Mouse (Mus musculus) lung, postnatal 4 days (tissue): ENCODE results near the gene Eaf2.
"Not testable (repeated sequence)": the region's sequence is repeated elsewhere in the genome, so short reads cannot be mapped to it uniquely, and the experiment has no call there.

Source experiments
- DNase-seq, 2 experiments: peaks; one replicate each; pipeline ENCODE4 v3.0.0; 2021

Gene Eaf2

DNA sequence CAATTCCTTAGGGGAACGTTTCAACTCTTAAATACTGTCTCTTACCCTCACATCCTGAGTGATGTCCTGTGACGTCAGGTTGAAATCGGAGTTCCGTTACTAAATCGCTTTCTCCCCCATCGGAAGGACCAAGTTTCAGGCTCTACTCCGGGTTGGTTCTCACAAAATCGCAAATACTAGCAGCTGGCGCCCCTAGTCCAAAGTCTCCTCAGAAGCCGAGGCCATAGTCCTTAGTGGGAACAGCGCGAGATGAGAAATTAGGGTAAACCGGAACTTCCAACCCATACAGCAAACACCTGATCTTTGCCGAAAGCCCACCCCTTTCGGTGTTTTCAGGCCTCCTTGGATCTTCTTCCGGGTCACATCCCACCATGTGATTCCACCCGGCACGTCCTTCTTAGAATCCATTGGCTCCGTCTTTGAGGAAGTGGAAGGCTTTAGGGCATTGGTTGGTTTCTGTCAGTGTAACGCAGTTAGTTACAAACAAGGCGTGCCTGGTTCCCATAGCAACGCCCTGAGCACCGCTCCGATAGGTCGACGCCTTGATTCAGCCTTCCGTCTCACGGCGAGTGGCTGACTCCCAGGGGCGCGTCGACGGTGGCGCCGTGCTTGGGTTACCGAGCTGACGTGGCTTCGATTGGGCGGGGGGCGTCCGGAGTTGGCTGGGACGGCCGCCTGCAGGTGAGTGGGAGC, at the start of gene Eaf2, which contains the start of gene Golgb1:
Eaf2 (minus strand) TSS at position 421 of the 693 bp plus-strand sequence.
Golgb1 (plus strand) TSS at position 558 of the 693 bp plus-strand sequence.
- DNase-seq = peak; percentile 95 to 97

DNA sequence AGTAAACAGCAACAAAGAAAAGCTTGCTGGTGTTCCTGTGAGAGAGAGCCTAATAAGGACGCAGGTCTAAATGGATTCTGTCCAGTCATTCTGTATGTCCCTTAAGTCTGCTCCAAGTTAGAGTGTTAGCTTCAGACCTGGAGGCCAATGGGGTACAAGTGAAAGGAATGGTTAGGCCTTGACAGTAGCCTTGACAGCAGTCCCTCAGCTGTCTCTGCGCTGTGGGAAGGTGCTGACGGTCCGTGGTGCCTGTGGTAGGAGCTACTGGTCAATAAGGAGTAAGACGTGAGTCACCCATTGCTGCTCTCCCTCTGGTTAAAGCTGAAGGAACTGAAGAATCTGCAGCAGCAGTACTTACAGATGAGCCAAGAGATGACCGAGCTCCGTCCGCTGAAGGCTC, 49.5 kb upstream of the Eaf2 start:
- no peak for DNase-seq

DNA sequence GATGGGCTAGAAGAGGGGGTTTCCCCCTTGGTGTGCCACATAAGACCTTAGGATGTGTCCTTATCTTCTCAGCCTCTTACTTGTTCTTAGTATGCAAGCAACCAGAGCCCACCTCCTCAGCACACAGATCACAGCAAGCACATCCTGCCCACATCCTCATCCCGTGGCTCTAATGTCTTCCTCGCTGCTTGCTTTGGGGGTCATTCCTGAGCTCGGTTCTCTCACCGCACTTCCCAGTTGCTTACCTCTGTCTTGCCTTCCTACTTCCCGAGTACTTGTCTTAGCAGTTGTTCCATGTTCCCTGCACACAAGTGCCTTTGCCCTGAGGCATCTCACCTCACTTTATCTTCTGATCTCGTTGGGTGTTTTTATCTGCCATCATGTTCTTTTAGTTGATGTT, 47.2 kb upstream of the Eaf2 start:
- no peak for DNase-seq

DNA sequence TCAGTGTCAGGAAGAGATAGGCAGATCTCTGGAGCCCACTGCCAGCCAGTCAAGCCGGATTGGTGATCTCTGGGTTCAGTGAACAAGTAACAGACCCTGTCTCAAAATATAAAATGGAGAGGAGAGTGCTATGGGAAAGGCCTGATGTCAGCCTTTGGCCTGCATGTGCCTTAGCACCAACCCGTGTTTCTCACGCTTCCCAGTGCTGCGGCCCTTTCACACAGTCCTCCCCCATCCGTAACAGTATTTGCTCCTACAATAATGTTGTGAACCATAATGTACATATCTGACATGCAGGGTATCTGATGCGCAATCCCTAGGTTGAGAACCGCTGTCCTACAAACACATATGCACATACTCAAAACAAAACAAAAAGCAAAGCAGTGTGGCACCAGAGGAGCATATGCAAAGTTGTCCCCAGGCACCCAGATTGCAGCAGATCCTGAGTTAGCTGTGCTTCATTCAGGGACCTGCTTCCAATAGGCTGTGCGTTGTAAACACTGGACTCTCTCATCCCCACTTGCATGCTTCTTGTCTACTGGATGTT, 46.3 kb upstream of the Eaf2 start:
- no peak for DNase-seq

DNA sequence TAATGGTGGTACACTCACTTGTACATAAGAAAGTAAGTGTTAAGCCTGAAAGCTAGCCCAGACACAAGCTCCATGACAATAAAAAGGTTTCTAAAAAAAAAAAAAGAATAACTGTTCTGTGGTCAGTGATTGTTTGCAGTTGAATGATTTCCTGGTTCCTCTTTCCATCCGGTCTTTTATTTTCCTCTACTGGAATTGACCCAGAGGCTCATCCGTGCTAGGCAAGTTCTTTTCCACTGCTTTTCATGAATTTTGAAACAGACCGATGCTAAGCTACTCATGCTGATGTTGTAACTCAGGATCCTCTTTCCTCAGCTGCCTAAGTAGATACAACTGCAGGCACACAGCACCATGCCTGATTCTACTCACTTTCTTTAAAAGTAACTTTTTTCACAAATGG, 45.6 kb upstream of the Eaf2 start:
- no peak for DNase-seq

DNA sequence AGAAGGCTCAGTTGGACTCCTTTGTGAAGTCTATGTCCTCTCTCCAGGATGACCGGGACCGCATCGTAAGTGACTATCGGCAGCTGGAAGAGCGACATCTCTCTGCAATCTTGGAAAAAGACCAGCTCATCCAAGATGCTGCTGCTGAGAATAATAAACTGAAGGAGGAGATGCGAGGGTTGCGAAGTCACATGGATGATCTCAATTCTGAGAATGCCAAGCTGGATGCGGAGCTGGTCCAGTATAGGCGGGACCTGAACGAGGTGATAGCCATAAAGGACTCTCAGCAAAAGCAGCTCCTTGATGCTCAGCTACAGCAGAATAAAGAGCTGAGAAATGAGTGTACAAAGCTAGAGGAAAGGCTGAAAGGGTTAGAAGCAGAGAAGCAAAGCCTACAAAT, 43.7 kb upstream of the Eaf2 start:
- DNase-seq = no peak

DNA sequence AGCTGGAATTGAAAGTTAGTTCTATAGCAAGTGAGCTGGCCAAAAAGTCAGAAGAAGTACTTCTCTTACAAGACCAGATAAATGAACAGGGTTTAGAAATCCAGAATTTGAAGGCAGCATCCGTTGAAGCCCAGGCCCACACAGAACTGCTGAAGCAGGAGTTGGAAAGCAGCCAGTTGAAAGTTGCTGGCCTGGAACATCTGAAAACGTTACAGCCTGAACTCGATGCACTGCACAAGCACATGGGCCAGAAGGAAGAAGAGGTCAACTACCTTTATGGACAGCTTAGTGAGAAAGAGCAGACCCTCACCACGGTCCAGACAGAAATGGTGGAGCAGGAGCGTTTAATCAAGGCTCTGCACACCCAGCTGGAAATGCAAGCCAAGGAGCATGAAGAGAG, 39.4 kb upstream of the Eaf2 start:
- no peak for DNase-seq

DNA sequence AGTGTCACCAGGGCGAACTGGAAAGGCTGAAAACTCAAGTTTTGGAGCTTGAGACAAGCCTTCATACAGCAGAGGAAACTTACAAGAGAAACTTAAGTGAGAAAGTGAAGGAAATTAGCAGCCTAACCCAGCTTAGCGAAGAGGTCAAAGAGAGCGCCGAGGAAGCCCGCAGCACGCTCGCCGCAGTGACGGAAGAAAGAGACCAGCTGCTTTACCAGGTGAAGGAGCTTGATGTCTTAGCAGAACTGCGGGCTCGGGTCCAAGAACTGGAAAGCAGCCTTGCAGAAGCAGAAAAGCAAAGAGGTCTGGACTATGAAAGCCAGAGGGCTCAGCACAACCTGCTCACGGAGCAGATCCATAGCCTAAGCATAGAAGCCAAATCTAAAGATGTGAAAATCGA, 37.5 kb upstream of the Eaf2 start:
- peak in 1 of 2 experiments; percentile 44 for DNase-seq

DNA sequence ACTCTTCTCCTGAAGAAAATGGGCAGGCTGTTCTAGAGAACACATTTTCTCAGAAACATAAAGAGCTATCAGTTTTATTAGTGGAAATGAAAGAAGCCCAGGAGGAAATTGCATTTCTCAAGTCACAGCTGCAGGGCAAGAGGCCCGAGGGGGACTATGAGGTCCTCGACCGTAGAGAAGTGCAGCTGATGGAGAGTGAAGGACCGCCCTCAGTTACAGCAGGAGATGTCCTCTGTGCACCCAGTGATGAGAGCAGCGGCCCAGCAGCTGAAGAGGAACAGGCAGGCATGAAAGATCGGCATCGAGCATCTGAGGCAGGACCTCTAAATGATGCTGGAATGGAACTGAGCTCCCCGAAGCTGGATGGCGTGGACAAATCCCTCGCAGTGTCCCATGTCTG, 37.1 kb upstream of the Eaf2 start:
- DNase-seq = no peak

DNA sequence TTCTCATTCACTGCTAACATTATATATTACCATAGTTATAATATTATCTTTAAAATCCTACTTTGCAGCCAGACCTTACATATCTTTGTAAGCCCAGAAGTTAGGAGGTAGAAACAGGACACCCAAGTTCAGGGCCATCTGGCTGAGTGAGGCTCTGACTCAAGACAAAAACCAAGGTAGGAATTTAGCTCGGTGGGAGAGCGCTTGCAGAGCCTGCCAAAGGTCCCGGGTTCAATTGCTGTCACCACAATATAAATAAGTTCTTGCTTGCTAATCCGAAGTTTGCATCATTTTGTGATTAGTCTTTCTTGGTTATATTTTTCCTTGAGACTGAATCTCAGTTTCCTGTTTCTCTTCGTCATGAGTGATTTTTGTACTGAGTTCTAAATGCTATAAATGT, 28.4 kb upstream of the Eaf2 start:
- DNase-seq = no peak

DNA sequence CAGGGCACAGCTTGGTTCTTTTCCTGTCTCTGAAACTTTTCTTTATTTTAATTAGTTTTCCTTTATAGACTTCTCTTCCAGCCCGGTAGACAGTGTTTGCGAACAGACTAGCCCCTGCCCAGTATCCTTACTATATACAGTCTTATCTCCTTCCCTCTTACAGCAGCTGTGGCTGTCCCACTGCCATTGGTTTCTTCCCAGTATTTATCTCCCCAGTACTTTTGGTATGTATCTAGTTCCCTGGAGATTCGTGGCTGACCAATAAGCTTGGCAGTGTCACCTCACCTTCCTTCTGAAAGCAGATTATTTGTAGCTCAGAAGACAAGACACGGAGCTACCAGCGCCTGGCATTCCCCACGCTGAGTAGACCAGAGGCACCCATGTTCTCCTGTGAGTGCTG, 21.9 kb upstream of the Eaf2 start:
- no peak for DNase-seq

DNA sequence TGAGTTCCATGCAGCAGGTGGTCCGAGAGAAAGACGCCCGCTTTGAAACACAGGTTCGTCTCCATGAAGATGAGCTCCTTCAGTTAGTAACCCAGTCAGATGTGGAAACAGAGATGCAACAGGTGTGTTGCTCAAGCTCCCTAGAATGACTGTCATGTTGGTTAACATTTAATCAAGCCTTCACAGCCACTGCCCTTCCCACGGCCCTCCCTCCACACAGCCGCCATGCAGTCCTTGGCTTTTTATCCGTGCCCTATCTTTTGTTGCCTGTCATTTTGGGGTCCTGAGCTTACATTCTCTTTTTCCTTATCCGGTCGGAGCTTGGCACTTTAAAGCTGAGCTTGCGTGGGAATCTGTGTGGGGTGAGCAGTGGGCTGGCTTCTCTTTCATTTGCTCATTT, 18.5 kb upstream of the Eaf2 start:
- no peak for DNase-seq

DNA sequence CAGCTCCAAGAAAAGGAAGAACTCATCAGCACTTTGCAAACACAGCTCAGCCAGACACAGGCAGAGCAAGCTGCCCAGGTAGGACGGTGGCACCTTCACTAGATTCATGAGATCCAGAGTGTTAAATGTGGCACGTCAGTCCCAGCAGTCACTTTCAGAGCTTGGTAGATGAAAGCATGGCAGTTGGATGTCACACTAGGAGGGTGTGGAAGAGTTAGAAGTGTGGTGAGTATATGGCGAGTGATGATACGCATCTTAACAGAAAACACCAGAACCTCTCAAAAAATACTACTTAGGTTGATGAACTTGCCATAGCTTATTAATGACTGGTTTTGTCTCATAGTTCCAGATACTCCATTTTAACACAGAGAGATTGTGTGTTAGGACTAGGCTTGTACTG, 16.6 kb upstream of the Eaf2 start:
- DNase-seq = no peak

DNA sequence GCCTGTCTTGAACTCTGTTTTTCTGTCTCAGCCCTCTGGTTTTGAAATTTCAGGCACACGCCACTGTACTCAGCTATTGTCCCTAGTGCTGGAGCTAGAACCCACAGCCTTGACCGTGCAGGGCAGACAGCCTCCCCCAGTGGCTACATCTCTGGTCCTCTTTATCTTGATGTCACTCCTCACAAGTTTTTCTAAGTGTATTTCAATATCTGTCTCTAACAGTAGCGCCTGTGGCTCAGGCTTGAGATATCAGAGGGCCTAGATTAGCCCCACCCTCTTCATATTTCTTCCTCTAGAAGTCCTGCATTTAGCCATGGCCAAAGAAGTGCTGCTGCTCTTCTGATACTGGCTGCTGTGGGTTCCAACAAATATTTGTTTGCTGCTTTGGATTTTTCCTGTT, 15.8 kb upstream of the Eaf2 start:
- DNase-seq = no peak

DNA sequence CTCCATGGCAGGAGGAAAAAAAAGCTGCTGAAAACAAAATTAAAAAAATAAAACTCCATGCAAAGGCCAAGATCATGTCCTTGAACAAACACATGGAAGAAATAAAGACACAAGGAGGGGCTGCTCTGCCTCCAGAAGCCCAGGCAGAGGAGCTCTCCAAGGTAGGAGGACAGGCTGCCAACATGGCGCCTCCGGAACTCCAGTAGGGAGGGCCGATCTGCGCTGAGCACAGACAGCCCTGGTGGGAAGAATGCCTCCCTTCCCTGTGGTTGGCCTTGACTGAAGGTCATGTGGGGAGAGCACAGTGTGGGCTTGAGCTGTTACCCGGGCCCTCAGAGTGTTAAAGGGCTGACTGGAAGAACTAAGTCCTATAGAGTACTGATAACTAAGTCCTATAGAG, 12.7 kb upstream of the Eaf2 start:
- DNase-seq = no peak

DNA sequence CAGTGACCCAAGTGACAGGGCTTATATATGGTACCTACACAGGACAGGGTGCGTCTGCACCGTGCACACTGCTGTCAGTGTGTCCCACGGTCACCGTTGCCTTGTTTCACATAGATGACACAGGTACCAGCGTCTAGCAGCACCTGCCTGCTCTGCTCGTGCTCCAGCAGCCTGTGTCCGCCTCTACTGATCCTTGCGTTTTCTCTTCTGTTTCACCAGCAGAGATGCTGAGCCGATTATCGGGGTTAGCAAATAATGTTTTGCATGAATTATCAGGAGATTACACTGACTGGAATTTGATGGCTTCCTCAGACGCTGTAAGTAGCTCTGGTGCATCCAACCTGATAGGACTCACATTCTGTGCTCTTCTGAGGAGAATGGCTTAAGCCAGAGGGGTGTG, 11.1 kb upstream of the Eaf2 start:
- no peak for DNase-seq

DNA sequence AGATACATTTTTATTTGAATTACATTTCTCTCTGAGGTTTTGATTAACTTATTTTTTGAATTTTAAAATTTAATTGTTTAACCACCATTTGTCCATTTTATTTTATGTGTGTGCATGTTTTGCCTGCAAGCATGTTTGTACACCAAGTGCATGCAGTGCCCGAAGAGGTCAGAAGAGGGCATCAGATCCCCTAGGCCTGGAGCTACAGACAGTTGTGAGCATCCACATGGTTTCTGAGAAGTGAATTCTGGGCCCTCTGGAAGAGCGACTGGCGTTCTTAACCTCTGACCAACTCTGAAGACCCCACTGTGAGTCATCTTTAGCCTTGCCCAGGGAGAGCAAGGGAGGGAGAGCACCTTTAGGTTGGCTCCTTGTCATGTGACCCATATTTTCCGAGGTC, 10.1 kb upstream of the Eaf2 start:
- DNase-seq = peak; percentile 32 to 57

DNA sequence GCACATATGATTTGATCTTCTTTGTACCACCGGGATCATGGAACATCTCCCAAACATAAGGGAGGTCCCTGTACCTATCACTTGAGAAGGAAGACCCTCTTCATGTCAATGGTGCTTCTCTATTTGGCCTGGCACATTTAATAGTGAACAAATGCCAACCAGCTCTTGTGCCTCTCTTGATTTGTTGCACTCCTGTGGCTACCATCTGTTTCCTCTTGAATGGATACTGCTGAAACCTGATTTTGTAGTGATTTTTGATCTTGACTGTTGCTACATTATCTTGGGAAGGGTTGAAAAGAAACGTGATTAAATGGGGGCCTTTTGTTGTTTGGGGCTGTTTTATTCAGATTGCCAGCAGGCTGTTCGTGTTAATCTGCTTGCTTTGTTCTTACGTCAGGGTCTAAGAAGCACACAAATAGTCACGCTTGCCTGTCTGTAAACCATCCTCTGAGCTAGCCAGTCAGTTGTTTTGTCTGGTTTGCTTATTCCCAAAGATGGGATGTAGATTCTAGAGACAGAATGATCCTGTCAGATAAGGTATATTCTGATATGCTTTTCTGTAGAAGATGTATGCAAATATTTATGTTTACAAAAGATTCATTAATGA, 8.0 kb upstream of the Eaf2 start:
- no peak for DNase-seq

DNA sequence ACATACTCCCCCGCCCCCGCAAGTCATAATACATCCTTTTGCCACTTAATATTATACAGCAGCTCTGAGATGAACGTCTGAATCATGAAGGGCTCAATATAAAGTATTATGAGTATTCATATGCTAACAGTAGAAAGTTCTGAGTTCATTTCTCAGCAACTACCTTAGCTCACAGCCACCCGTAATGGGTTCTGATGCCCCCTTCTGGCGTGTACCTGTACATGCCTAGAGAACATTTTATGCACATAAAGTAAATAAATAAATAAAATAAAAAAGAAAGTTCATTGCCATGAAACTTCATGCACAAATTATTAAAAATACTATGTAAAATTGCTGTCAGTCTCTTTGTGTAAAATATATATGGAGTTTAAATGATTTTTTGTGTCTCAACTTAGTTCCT, 2.5 kb upstream of the Eaf2 start:
- no peak for DNase-seq

DNA sequence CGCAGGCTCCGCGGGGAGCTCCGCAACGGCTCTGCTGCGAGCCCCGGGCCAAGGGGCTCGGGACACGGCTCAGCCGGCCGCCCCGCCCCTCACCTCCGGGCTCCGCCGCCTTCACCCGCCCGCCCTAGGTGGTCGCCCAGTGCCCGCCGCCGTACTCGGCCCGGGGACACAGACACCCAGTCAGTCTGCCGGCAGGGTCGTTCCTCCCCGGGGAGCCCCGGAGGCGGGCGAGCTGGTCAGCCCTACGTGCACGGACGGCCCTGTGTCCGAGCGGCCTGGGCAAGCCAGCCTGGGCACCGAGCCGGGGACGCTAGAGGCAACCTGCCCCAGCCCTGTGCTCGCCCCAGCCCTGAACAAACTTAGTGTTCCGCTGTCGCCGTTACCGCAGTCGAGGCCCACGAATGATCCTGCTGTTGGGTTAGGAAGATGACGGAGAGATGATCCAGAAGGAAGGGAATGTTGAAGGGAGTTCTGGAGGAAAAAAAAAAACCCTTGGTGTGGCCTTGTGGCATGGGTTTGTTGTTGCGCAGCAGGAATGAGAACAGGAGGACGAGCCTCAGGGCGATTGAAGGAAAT, 561 bp upstream of the Eaf2 start:
- DNase-seq = no peak

DNA sequence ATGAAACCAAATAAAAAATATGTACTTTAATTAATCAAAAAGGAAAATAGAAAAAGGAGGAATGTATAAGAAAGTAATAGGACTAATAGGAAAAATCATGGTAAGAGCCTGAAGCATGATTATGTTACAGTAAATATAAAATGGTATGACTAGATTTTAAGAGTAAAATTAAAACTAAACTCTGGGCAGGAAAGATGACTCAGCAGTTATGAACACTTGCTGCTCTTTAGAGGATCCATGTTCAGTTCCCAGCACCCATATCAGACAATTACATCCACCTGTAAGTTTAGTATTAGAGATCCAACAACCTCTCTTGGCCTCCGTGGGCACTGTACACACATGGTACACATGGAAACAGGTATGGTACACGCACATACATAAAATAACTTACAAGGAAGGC, 5.4 kb downstream of the Eaf2 start:
- DNase-seq = no peak

DNA sequence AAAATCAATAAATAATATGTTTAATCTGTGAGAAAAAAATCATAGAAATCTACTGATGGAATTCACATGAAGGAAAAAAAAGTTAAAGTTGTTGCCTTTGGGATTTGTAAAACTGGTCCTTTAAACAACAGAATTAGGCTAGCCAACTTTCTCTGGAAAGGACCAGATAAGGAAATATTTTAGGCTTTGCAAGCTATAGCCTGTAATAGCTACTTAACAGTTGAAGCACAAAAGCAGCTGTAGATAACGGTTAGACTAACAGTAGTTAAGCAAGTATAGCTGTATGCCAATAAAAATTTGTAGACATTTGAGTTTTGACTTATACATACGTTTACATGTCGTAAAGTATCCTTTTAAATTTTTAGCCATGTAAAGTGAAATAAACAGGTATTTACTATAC, 11.2 kb downstream of the Eaf2 start:
- DNase-seq = no peak

DNA sequence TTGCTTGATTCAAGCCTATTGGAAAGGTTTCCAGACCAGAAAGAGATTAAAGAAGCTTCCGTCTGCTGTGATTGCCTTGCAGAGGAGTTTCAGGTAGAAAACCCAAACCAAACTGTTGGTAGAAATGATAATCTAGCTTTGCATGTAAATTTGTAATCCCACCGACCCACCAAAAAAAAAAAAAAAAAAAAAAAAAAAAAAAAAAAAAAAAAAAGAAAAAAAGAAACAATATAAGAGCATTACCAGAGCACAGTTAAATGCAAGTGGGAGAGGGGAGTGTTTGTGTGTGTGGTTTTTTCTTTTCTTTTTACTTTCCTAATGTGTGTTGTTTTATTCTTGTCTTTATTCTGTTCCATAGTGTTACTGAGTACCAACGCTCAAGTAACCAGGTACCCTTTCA, 23.6 kb downstream of the Eaf2 start:
- no peak for DNase-seq

DNA sequence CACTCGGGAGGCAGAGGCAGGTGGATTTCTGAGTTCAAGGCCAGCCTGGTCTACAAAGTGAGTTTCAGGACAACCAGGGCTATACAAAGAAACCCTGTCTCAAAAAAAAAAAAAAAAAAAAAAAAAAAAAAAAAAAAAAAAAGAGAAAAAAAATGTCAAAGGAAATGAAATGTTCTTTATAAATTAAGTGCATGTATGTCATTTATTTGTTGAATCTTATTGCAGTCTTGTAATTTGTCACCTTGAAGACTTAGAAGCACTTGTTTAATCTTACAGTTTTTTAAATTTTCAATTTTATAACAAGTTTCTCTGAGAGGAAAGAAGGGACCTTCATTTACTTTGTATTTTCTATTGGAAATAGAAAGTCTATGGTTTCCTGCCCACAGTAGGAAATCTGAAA, 27.9 kb downstream of the Eaf2 start:
- not testable (repeated sequence) for DNase-seq
